ENCODE assay signal across 8 mouse cellular contexts in genomic region chr13:84449001-84449551, GRCm38 (mm10).
DNase-seq lines count a peak whose midpoint lies in the region; ATAC-seq and TF ChIP-seq lines count a peak whose summit lies in the region.

No protein-coding gene starts in this region.

- no peaks in the 10 kb centered on the region; the same call in 1 of the 2 replicates for H3K4me1 ChIP-seq in hindbrain, embryonic 16.5 days (ENCODE audit: control insufficient read depth, insufficient read depth, low read depth, low read length)
- H3K4me1 ChIP-seq in midbrain, embryonic 11.5 days (ENCODE audit: control insufficient read depth, insufficient read depth, low read length), result 0 out of 2 replicates have a peak, but pooled peaks cover 4% of the 10 kb centered on the region
- H3K4me1 ChIP-seq in liver, postnatal 0 days (ENCODE audit: insufficient read depth), result no peaks in the 10 kb centered on the region

- TF ChIP-seq EP300 in liver, postnatal 0 days (IDR thresholded peaks at IDR 0.05; ENCODE audit: low read depth), result no peak

- no peak overlapping the region; the same call in 1 of the 2 replicates for H3K4me2 ChIP-seq in hindbrain, embryonic 16.5 days (ENCODE audit: low read length)
- no peak overlapping the region for H3K4me2 ChIP-seq in midbrain, embryonic 11.5 days
- no peak overlapping the region for H3K4me2 ChIP-seq in liver, postnatal 0 days (ENCODE audit: low read depth, low read length)

- TF ChIP-seq CTCF in liver, postnatal 0 days (IDR thresholded peaks at IDR 0.05; ENCODE audit: low read depth), result no peak

- no peaks in the 10 kb centered on the region for H3K36me3 ChIP-seq in hindbrain, embryonic 16.5 days (ENCODE audit: control insufficient read depth, insufficient read depth, low read length)
- H3K36me3 ChIP-seq in midbrain, embryonic 11.5 days (ENCODE audit: control insufficient read depth, insufficient read depth, low read length), result no peaks in the 10 kb centered on the region
- no peaks in the 10 kb centered on the region for H3K36me3 ChIP-seq in liver, postnatal 0 days (replicated peaks; ENCODE audit: insufficient read depth, low read length)

- peak; percentile 3 for DNase-seq in ZHBTc4 (ENCODE audit: low read depth, low spot score)
- peak; percentile 36 for DNase-seq in cerebellum, adult 9-11 months
- peak; percentile 87 for DNase-seq in midbrain, embryonic 11.5 days (ENCODE audit: low spot score, missing footprints)
- no peak for DNase-seq in ovary, adult 18-20 months (ENCODE audit: low spot score)
- no peak for DNase-seq in adrenal gland, postnatal 4 days (ENCODE audit: low spot score in 2 of 2)
- DNase-seq in spleen, postnatal 10 days (ENCODE audit: low spot score in 2 of 2), result no peak
- no peak for DNase-seq in liver, postnatal 0 days

- H3K4me3 ChIP-seq in hindbrain, embryonic 16.5 days (ENCODE audit: low read length), result no peak overlapping the region
- no peak overlapping the region for H3K4me3 ChIP-seq in midbrain, embryonic 11.5 days (ENCODE audit: low read depth, low read length)
- no peak overlapping the region for H3K4me3 ChIP-seq in liver, postnatal 0 days (ENCODE audit: low read depth, low read length)

- H3K27me3 ChIP-seq in hindbrain, embryonic 16.5 days (replicated peaks; ENCODE audit: control insufficient read depth, insufficient read depth, low read length), result no peaks in the 10 kb centered on the region
- no peaks in the 10 kb centered on the region for H3K27me3 ChIP-seq in midbrain, embryonic 11.5 days (ENCODE audit: control insufficient read depth, insufficient read depth, low read length)
- H3K27me3 ChIP-seq in liver, postnatal 0 days (ENCODE audit: insufficient read depth, low read length), result no peaks in the 10 kb centered on the region

- no peak overlapping the region for H3K9ac ChIP-seq in hindbrain, embryonic 16.5 days (ENCODE audit: low read depth, low read length)
- H3K9ac ChIP-seq in midbrain, embryonic 11.5 days (ENCODE audit: low read length), result no peak overlapping the region
- H3K9ac ChIP-seq in liver, postnatal 0 days (replicated peaks), result no peak overlapping the region

- H3K9me3 ChIP-seq in hindbrain, embryonic 16.5 days (ENCODE audit: control insufficient read depth, low read length), result no peaks in the 10 kb centered on the region
- H3K9me3 ChIP-seq in midbrain, embryonic 11.5 days (ENCODE audit: control insufficient read depth, low read length), result no peaks in the 10 kb centered on the region
- H3K9me3 ChIP-seq in liver, postnatal 0 days (ENCODE audit: low read length), result no peaks in the 10 kb centered on the region

- peak; percentile 99 for ATAC-seq in hindbrain, embryonic 16.5 days
- peak; percentile 93 for ATAC-seq in midbrain, embryonic 11.5 days (ENCODE audit: low FRiP score)
- no peak for ATAC-seq in liver, postnatal 0 days

- peak overlapping the region; percentile 64; the same call in 1 of the 2 replicates for H3K27ac ChIP-seq in hindbrain, embryonic 16.5 days (ENCODE audit: low read depth, low read length)
- H3K27ac ChIP-seq in midbrain, embryonic 11.5 days (ENCODE audit: low read depth, low read length), result 0 out of 2 replicates have a peak overlapping the region, but pooled peaks have one; percentile 6
- no peak overlapping the region for H3K27ac ChIP-seq in liver, postnatal 0 days (ENCODE audit: low read depth)

- WGBS in hindbrain, embryonic 16.5 days, result 14% methylated on average over 6 of the region's 6 CpGs
- WGBS in midbrain, embryonic 11.5 days, result 36% methylated on average over 6 of the region's 6 CpGs
- WGBS in liver, postnatal 0 days (ENCODE audit: insufficient replicate concordance), result 42% methylated on average over 6 of the region's 6 CpGs

Comparison
In these comparisons a context has a peak if more than half of its experiments do, and no peak if none do; other contexts are left out.
1. DNase-seq: peak in ZHBTc4 (single experiment), cerebellum, adult 9-11 months (single experiment) and midbrain, embryonic 11.5 days (single experiment); none in ovary, adult 18-20 months (single experiment), adrenal gland, postnatal 4 days (0 of 2), spleen, postnatal 10 days (0 of 2) and liver, postnatal 0 days (single experiment).